Mouse (Mus musculus) c-Kit-positive CD71-negative TER-119-negative erythroid progenitor cells, embryonic 14.5 days (primary cell): ENCODE measurements around the gene Gm13539.
"Not testable (repeated sequence)": the region's sequence is repeated elsewhere in the genome, so short reads cannot be mapped to it uniquely, and the experiment has no call there.

Experiments
- DNase-seq: peaks from one replicate; pipeline ENCODE4 v3.0.0-alpha.2; 2013; ENCODE audit warnings: low read depth

Gene Gm13539

GRCm38 (mm10) chr2:25781957-25782356, at the start of gene Gm13539:
Gene Gm13539, plus strand, starts transcription at chr2:25782257.
- no peak for DNase-seq

- DNase-seq, result no peak
Measured at GRCm38 (mm10) chr2:25733199-25733930, 48.7 kb upstream of the Gm13539 start.

- DNase-seq, result not testable (repeated sequence)
Measured at GRCm38 (mm10) chr2:25736709-25737108, 45.3 kb upstream of the Gm13539 start, which contains the start of gene Obp2b. Gene Obp2b, plus strand, starts transcription at chr2:25737009.

GRCm38 (mm10) chr2:25741671-25742070, 40.4 kb upstream of the Gm13539 start:
- no peak for DNase-seq

DNA sequence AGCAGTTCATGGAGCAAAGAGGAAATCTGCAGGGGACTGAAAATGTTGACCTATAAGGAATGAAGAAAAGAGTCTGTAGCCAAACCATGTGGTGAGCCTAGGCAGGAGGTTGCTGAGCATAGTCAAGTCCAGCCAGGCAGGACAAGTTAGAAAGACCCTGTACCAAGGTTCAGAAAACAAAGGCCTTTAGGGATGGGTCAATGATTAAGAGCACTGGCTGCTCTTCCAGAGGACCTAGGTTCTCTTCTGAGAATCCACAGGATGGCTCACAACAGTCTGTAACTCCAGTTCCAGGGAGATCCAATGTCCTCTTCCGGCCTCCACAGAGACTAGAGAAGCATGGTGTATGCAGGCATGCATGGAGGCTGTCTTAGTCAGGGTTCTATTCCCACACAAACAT, 27.9 kb upstream of the Gm13539 start:
- DNase-seq, result no peak

- no peak for DNase-seq
Measured at GRCm38 (mm10) chr2:25758064-25758625, 23.9 kb upstream of the Gm13539 start.

DNA sequence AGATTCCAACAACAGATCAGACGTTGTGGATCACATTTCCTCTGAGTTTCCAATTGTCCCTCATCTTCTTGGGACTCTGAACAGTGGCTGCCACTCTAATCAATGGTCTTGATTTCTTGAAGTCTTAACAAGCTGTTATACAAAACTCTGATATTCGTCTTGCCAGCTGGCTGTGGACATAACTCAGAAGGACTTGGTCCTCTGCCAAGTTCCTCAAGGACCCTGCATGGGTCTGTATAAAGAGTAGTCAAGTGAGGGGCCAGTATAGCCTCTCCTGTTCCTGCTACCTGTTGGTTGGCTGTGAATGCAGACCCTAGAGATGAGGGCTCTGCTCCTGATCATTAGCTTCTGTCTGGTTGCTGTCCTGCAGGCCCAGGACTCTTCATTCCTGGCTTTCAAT, 16.8 kb upstream of the Gm13539 start, which contains the start of gene Lcn3:
Gene Lcn3 (plus strand): TSS at position 301 of the 400 bp plus-strand sequence.
- no peak for DNase-seq

GRCm38 (mm10) chr2:25767764-25768163, 14.3 kb upstream of the Gm13539 start:
- DNase-seq, result no peak

- no peak for DNase-seq
Measured at GRCm38 (mm10) chr2:25773507-25773906, 8.6 kb upstream of the Gm13539 start.

- DNase-seq, result no peak
Measured at GRCm38 (mm10) chr2:25774640-25775039, 7.4 kb upstream of the Gm13539 start.

DNA sequence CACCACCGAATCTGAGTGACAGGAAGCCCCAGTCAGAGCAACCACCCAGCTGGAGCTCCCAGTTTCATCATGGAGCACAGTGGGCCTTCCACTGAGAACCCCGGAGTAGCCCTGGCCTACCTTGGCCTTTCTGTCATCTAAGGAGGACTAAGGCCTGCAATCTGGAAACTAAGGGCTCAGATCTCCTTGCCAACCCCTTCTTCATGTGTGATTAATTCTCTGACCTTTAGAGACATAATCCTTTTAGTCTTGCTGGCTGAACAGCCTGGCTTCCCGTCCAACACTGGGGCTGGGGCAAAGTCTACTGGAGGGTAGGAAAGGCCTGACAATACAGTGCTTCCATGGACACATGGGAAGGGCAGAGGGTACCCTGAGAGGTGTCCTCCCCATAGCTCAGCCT, 6.1 kb upstream of the Gm13539 start:
- no peak for DNase-seq

DNA sequence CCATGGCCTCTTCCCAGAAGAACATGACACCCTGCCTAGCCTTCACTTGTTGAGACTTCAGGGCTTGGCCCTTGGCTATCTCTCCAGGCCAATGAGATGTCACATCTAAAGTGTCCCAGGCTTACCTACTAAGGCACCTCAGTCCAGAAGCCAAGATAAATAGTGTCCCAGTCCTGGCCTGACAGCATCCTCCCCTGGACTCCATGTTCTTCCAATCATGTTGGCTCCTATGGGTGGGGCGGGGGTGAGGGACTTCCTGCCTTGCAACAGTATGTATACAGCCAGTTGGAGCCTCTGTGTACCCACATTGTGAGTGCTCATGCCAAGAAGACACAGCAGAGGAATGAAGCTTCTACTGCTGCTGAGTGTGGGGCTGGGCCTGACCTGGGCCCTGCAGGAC, 5.3 kb upstream of the Gm13539 start, which contains the start of gene Lcn11:
Gene Lcn11 (plus strand): TSS at position 301 of the 400 bp plus-strand sequence.
- no peak for DNase-seq

- no peak for DNase-seq
Measured at GRCm38 (mm10) chr2:25779076-25779475, 3.0 kb upstream of the Gm13539 start.

GRCm38 (mm10) chr2:25780921-25781320, 1.1 kb upstream of the Gm13539 start:
- DNase-seq, result no peak

DNA sequence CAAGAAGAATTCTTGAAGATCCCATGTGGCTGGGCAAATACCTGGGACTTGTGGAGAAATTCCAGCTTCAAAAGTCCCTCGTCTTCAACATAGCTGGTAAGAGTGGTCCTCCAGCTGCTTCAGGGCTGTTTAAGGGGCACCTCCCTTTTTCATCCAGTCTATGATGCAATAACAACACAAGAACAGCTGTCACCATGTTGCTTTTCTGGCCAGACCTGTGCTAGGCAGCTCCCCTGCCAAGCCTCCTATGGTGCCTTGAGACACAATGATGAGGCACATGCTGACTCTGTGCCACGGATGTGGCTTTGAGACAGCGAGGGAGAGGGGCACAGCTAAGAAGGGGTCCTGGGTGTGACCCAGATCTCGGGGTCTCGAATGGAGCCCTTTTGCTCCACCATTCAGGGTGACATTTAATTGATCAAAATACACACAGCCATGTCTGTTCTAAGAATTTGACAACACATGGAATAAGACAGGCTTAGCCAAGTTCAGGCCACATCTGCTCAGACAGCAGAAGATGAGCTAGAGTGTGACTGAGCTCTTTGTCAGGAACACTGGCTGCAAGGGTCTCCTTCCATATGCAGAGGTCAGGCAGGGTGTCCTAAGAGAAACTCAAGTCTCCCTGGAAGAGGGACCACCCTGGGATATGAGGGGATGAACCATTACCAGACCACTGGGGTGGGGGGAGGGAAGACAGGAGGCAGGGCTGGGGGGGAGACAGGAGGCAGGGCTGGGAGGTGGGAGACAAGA, 3.7 kb downstream of the Gm13539 start:
- DNase-seq, result no peak

DNA sequence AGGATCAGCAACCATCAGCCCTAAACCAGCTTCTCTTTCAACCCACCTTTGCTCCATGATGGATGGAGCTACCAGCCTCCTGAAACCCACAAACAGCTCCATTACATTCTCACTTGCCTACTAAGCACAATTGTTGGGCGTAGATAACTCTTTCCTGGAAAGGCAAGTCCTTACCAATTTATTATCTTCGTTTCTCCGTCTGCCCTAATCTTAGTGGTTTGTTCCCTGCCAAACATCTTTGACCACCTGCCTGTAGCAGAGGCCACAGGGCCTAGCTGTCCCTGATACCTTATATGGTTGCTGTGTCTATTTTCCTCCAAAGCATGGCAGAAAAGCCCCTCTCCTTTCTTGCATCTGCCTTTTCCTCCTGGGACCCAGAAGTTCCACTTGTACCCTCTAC, 7.0 kb downstream of the Gm13539 start:
- DNase-seq, result peak; percentile 10

DNA sequence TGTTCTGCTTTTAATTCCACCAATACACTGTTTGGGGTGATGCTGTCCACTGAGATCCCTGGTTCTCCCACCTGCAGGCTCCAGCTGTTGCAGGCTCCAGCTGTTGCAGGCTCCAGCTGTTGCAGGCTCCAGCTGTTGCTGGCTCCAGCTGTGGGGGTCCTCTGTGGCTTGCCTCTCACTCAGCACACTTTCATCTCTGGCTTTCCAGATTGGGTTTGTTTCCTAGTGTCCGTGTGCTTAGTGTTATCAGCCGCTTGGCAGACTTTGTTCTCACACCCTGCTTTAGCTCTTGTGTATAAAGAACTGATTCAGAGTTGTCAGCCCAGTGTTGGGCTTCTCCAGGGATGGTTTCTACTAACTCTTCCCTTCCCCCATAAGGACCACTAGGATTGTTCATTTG, 15.6 kb downstream of the Gm13539 start:
- DNase-seq, result no peak

- no peak for DNase-seq
Measured at GRCm38 (mm10) chr2:25798065-25798464, 16.0 kb downstream of the Gm13539 start.

DNA sequence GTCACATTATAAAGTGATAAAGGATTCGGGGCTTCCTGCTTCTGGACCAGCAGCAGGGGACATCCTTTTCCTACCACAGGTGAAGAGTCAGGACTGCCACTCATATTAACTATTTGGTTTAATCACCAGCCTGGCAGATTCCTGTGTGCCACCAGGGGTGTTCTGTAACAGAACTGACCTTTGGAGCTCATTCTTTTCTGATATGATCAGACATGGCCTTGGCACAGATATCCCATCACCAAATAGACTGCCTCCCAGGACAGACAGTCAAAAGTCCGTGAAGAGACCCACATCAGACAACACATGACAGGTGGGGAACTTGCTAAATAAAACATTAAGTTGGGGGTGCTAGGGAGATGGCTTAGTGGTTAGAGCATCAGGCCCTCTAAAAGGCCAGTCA, 29.7 kb downstream of the Gm13539 start:
- no peak for DNase-seq

- DNase-seq, result no peak
Measured at GRCm38 (mm10) chr2:25813364-25813763, 31.3 kb downstream of the Gm13539 start.

GRCm38 (mm10) chr2:25815748-25816147, 33.7 kb downstream of the Gm13539 start, which contains the start of gene Glt6d1:
Gene Glt6d1, minus strand, starts transcription at chr2:25815848.
- not testable (repeated sequence) for DNase-seq

DNA sequence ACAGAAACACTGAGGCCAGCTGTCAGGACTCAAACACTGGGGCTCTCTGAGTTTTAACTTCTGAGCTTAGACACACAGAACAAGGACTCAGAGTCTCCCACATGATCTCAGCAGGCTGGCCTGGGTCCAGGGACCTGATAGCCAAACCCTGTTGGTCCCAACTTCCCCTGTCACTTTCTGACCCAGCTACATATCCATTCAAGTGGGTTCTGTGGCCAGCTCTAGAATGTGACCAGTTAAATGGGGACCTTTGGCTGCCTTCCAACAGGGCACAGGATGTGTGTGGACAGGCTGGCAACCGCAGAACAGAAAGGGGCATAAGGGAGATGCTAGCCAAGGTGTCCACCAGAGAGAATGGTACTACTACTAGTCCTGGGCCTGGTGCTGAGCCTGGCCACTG, 40.7 kb downstream of the Gm13539 start, which contains the start of gene Lcn9:
Gene Lcn9 (plus strand): TSS at position 348 of the 400 bp plus-strand sequence.
- no peak for DNase-seq

DNA sequence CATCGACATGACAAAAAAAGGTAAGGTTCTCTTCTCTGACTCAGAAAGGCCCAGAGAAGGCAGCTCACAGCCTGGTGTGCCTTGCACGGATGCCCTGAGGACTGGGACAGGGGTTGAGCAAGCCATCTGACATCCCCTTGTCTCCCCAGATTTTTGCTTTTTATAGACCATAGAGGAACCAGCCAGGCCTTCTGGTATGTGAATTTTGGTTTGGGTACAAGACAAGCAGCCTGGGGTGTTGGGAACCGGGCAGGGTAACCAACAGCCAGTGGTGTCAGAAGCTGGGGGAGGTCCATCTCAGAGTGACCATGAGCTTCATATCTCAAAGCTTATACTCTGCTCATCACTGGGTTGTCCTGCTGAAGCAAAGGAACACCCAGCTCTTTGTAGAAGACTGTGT, 42.7 kb downstream of the Gm13539 start:
- DNase-seq, result no peak
